Mouse (Mus musculus): ENCODE measurements at regions not wholly inside any gene's neighbourhood (a gene's known extent, or its start where the extent isn't known, plus 50 kb on each side); places are given as distances from the start of the nearest gene placed in this dataset.
"Not testable (repeated sequence)": the region's sequence is repeated elsewhere in the genome, so short reads cannot be mapped to it uniquely, and the experiment has no call there.

GRCm38 (mm10) chr14:53572701-53573100 lies 681.2 kb downstream of the Dad1 start:
- H3K4me1 ChIP-seq (ENCODE audit: control insufficient read depth, insufficient read depth, low read length); H3K27ac ChIP-seq (ENCODE audit: insufficient read depth, low read depth, low read length); H3K4me3 ChIP-seq (ENCODE audit: insufficient read depth, low read depth, low read length): not testable (repeated sequence)
- WGBS, result 77% methylated on average over 1 of the region's 1 CpGs

GRCm38 (mm10) chr14:53562606-53563005 lies 691.3 kb downstream of the Dad1 start:
- H3K4me3 ChIP-seq (ENCODE audit: insufficient read depth, low read depth, low read length), result no peak overlapping the region
- TF ChIP-seq POLR2A (IDR thresholded peaks at IDR 0.05; ENCODE audit: insufficient read depth, low read depth, low read length) (no peak), CTCF (IDR thresholded peaks at IDR 0.05; ENCODE audit: insufficient read depth, low read depth, low read length) (no peak)
- WGBS, result 57% methylated on average over 2 of the region's 2 CpGs
- no peaks in the 10 kb centered on the region for H3K4me1 ChIP-seq (ENCODE audit: control insufficient read depth, insufficient read depth, low read length)
- no peak overlapping the region for H3K27ac ChIP-seq (ENCODE audit: insufficient read depth, low read depth, low read length)

GRCm38 (mm10) chr14:53560146-53560545 lies 693.8 kb downstream of the Dad1 start:
- not testable (repeated sequence) for H3K27ac ChIP-seq (ENCODE audit: insufficient read depth, low read depth, low read length); H3K4me1 ChIP-seq (ENCODE audit: control insufficient read depth, insufficient read depth, low read length); H3K4me3 ChIP-seq (ENCODE audit: insufficient read depth, low read depth, low read length)
- whole genome bisulfite sequencing, result 65% methylated on average over 5 of the region's 5 CpGs

GRCm38 (mm10) chr14:53559386-53559920 lies 694.5 kb downstream of the Dad1 start:
- H3K4me1 ChIP-seq (ENCODE audit: control insufficient read depth, insufficient read depth, low read length); H3K4me3 ChIP-seq (ENCODE audit: insufficient read depth, low read depth, low read length); H3K27ac ChIP-seq (ENCODE audit: insufficient read depth, low read depth, low read length): not testable (repeated sequence)

- Histone ChIP-seq H3K4me1 (ENCODE audit: control insufficient read depth, insufficient read depth, low read length) (no peaks in the 10 kb centered on the region), H3K27ac (ENCODE audit: insufficient read depth, low read depth, low read length) (no peak overlapping the region), H3K4me3 (ENCODE audit: insufficient read depth, low read depth, low read length) (no peak overlapping the region)
- TF ChIP-seq CTCF (IDR thresholded peaks at IDR 0.05; ENCODE audit: insufficient read depth, low read depth, low read length), result no peak
- no peak for TF ChIP-seq POLR2A (IDR thresholded peaks at IDR 0.05; ENCODE audit: insufficient read depth, low read depth, low read length)
These were observed 700.1 kb downstream of the Dad1 start for GRCm38 (mm10) chr14:53553771-53554170.

GRCm38 (mm10) chr14:53547365-53547764 lies 706.5 kb downstream of the Dad1 start:
- not testable (repeated sequence) for H3K4me3 ChIP-seq (ENCODE audit: insufficient read depth, low read depth, low read length); H3K4me1 ChIP-seq (ENCODE audit: control insufficient read depth, insufficient read depth, low read length); H3K27ac ChIP-seq (ENCODE audit: insufficient read depth, low read depth, low read length)

GRCm38 (mm10) chr14:53545351-53545750 lies 708.6 kb downstream of the Dad1 start:
- Histone ChIP-seq H3K27ac (ENCODE audit: insufficient read depth, low read depth, low read length) (no peak overlapping the region), H3K4me3 (ENCODE audit: insufficient read depth, low read depth, low read length) (no peak overlapping the region), H3K4me1 (ENCODE audit: control insufficient read depth, insufficient read depth, low read length) (no peaks in the 10 kb centered on the region)
- TF ChIP-seq CTCF (IDR thresholded peaks at IDR 0.05; ENCODE audit: insufficient read depth, low read depth, low read length) (no peak), POLR2A (IDR thresholded peaks at IDR 0.05; ENCODE audit: insufficient read depth, low read depth, low read length) (no peak)
- WGBS, result 69% methylated on average over 5 of the region's 5 CpGs

GRCm38 (mm10) chr14:53541640-53542039 lies 712.3 kb downstream of the Dad1 start:
- H3K27ac ChIP-seq (ENCODE audit: insufficient read depth, low read depth, low read length); H3K4me1 ChIP-seq (ENCODE audit: control insufficient read depth, insufficient read depth, low read length); H3K4me3 ChIP-seq (ENCODE audit: insufficient read depth, low read depth, low read length): not testable (repeated sequence)
- WGBS, result 69% methylated on average over 2 of the region's 2 CpGs

GRCm38 (mm10) chr14:53537895-53538294 lies 716.0 kb downstream of the Dad1 start:
- not testable (repeated sequence) for H3K4me3 ChIP-seq (ENCODE audit: insufficient read depth, low read depth, low read length); H3K4me1 ChIP-seq (ENCODE audit: control insufficient read depth, insufficient read depth, low read length); H3K27ac ChIP-seq (ENCODE audit: insufficient read depth, low read depth, low read length)
- WGBS, result 62% methylated on average over 7 of the region's 7 CpGs

GRCm38 (mm10) chr14:53523430-53523829 lies 730.5 kb downstream of the Dad1 start:
- H3K4me3 ChIP-seq (ENCODE audit: insufficient read depth, low read depth, low read length); H3K4me1 ChIP-seq (ENCODE audit: control insufficient read depth, insufficient read depth, low read length); H3K27ac ChIP-seq (ENCODE audit: insufficient read depth, low read depth, low read length): not testable (repeated sequence)
- WGBS, result no CpG with 5 or more reads among the region's 3 CpGs

GRCm38 (mm10) chr14:53518954-53519353 lies 735.0 kb downstream of the Dad1 start:
- H3K4me3 ChIP-seq (ENCODE audit: insufficient read depth, low read depth, low read length); H3K4me1 ChIP-seq (ENCODE audit: control insufficient read depth, insufficient read depth, low read length); H3K27ac ChIP-seq (ENCODE audit: insufficient read depth, low read depth, low read length): not testable (repeated sequence)
- no CpG with 5 or more reads among the region's 1 CpGs for WGBS

GRCm38 (mm10) chr14:53516623-53517238 lies 737.2 kb downstream of the Dad1 start:
- not testable (repeated sequence) for H3K4me1 ChIP-seq (ENCODE audit: control insufficient read depth, insufficient read depth, low read length); H3K27ac ChIP-seq (ENCODE audit: insufficient read depth, low read depth, low read length); H3K4me3 ChIP-seq (ENCODE audit: insufficient read depth, low read depth, low read length)
- no CpG with 5 or more reads among the region's 10 CpGs for WGBS

- H3K27ac ChIP-seq (ENCODE audit: insufficient read depth, low read depth, low read length); H3K4me1 ChIP-seq (ENCODE audit: control insufficient read depth, insufficient read depth, low read length); H3K4me3 ChIP-seq (ENCODE audit: insufficient read depth, low read depth, low read length): not testable (repeated sequence)
- WGBS, result 26% methylated on average over 1 of the region's 2 CpGs
These were observed 748.5 kb downstream of the Dad1 start for GRCm38 (mm10) chr14:53505389-53505788.

GRCm38 (mm10) chr14:53488383-53488782 lies 765.5 kb downstream of the Dad1 start:
- WGBS, result 90% methylated on average over 8 of the region's 9 CpGs
- not testable (repeated sequence) for H3K4me1 ChIP-seq (ENCODE audit: control insufficient read depth, insufficient read depth, low read length); H3K4me3 ChIP-seq (ENCODE audit: insufficient read depth, low read depth, low read length); H3K27ac ChIP-seq (ENCODE audit: insufficient read depth, low read depth, low read length)

GRCm38 (mm10) chr14:53487611-53488010 lies 766.3 kb downstream of the Dad1 start:
- WGBS, result 28% methylated on average over 5 of the region's 5 CpGs
- H3K4me1 ChIP-seq (ENCODE audit: control insufficient read depth, insufficient read depth, low read length); H3K4me3 ChIP-seq (ENCODE audit: insufficient read depth, low read depth, low read length); H3K27ac ChIP-seq (ENCODE audit: insufficient read depth, low read depth, low read length): not testable (repeated sequence)

All from olfactory bulb, adult 2 months (tissue).